Mouse (Mus musculus): ENCODE data around the gene Cdadc1. TPM values are rescaled to one million over a fixed set of nuclear protein-coding genes. Genes with fewer than 3 reads are reported as not detected.
A peak's percentile ranks its signal among the peaks of the same experiment; 100 is the strongest.
"Not testable (repeated sequence)": the region's sequence is repeated elsewhere in the genome, so short reads cannot be mapped to it uniquely, and the experiment has no call there.

Cdadc1 gene
- polyA plus RNA-seq, 1 experiment from 2014 or later = 38.8 TPM

DNA sequence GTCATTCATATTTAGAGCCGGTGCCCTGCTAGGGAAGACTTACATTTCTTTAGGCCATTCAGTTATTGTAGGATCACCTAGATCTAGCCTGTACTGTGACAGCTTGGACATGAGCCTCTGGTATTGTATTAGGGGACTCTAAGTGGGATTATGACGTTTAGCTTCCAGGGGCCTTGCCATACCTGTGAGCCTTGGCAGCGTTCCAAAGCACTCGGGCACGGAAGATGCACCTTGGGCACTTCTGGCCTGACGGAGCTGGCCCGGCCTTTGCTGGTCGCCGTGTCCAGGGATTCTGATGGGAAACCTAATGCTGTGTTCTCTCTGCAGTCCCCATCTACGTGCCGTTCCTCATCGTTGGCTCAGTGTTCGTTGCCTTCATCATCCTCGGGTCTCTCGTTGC lies 31.5 kb upstream of the Cdadc1 start:
- H3K4me2 ChIP-seq (replicated peaks) = peak overlapping the region; percentile 86
- no peak for ATAC-seq (replicated peaks)
- WGBS = 67% methylated on average over 15 of the region's 15 CpGs
- no peak overlapping the region for H3K27ac ChIP-seq (replicated peaks)
- 0 out of 2 replicates have a peak, but pooled peaks cover 3% of the 10 kb centered on the region for H3K36me3 ChIP-seq
- H3K4me3 ChIP-seq = peak overlapping the region; percentile 5; the same call in 1 of the 2 replicates
- H3K9me3 ChIP-seq = no peaks in the 10 kb centered on the region
- peaks cover 44% of the 10 kb centered on the region for H3K4me1 ChIP-seq
- H3K9ac ChIP-seq (replicated peaks) = no peak overlapping the region
- H3K27me3 ChIP-seq = no peaks in the 10 kb centered on the region

DNA sequence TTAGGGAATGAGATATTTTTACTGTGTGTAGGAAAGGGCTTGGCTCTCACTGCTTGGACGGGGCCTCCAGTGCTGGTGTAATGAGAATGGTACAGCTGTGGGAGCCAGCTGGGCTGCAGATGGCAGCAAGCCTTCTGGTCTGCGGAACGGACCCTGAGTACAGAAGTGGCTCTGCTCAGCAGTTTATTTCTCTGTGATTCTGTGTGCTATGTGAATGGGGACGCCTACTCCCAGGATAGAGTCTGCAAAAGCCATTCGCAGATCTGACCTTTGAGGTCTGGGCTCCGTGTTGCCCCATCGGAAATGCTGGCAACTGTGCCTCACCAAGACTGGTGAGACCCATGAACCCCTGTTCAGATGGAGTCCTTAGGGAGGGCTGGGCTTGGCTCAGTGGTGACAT lies 30.1 kb upstream of the Cdadc1 start:
- Histone ChIP-seq H3K27ac (replicated peaks) (peak overlapping the region; percentile 84), H3K36me3 (0 out of 2 replicates have a peak, but pooled peaks cover 3% of the 10 kb centered on the region), H3K4me2 (replicated peaks) (peak overlapping the region; percentile 86), H3K9ac (replicated peaks) (peak overlapping the region; percentile 27), H3K9me3 (no peaks in the 10 kb centered on the region), H3K4me3 (peak overlapping the region; percentile 62), H3K4me1 (peaks cover 44% of the 10 kb centered on the region), H3K27me3 (peaks cover 2% of the 10 kb centered on the region)
- 4% methylated on average over 7 of the region's 7 CpGs for WGBS
- peak; percentile 58 for ATAC-seq (replicated peaks)

DNA sequence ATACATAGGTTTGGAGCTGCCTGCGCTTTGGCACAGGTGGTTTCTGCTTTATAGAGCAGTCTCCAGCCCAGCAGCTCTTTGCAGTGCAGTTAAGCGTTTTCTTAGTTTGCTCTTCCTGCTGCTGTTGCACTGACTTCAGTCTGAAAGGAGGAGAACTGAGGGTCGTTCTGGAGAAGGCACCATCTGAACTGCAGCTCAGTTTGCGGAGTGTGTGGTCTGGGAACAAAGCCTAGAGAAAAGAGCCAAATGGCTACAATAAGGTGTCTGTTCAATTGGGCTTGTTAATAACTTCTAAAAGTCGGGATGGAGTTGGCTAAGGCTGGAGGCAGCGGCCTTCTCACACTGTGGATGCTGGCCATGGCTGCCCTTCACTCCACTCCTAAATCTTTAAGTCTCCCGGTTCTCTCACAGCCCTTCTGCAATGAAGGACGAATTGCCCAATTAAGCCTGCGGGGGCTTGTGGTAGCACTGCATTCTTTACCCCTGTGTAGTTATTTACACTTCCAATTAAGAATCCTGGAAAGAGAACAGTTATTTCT lies 29.5 kb upstream of the Cdadc1 start:
- Histone ChIP-seq H3K27me3 (peaks cover 3% of the 10 kb centered on the region), H3K27ac (replicated peaks) (peak overlapping the region; percentile 84), H3K4me3 (peak overlapping the region; percentile 62), H3K36me3 (0 out of 2 replicates have a peak, but pooled peaks cover 3% of the 10 kb centered on the region), H3K4me1 (peaks cover 44% of the 10 kb centered on the region), H3K9me3 (no peaks in the 10 kb centered on the region), H3K9ac (replicated peaks) (peak overlapping the region; percentile 27), H3K4me2 (replicated peaks) (peak overlapping the region; percentile 86)
- peak; percentile 29 for ATAC-seq (replicated peaks)
- 3% methylated on average over 9 of the region's 9 CpGs for WGBS

DNA sequence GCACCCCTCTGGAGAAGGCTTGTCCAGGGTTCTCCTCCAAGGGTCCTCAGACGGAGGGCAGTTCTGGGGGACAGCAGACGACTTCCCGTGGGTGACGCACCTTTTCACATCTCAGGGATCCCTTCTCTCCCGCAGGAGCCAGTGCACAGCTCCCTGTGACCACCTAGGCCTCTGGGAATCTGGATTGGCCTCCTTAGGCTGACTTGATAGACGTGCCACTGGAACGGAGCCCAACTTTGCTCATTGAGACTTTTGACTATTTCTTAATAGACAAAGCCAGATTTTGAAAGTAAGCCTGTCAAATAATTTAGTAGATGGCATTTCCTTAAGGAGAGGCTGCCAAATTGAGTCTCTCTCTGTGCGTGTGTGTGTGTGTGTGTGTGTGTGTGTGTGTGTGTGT lies 29.0 kb upstream of the Cdadc1 start:
- ATAC-seq (replicated peaks) = 0 out of 2 replicates have a peak, but pooled peaks have one; percentile 20
- Histone ChIP-seq H3K27ac (replicated peaks) (peak overlapping the region; percentile 84), H3K27me3 (peaks cover 6% of the 10 kb centered on the region)

DNA sequence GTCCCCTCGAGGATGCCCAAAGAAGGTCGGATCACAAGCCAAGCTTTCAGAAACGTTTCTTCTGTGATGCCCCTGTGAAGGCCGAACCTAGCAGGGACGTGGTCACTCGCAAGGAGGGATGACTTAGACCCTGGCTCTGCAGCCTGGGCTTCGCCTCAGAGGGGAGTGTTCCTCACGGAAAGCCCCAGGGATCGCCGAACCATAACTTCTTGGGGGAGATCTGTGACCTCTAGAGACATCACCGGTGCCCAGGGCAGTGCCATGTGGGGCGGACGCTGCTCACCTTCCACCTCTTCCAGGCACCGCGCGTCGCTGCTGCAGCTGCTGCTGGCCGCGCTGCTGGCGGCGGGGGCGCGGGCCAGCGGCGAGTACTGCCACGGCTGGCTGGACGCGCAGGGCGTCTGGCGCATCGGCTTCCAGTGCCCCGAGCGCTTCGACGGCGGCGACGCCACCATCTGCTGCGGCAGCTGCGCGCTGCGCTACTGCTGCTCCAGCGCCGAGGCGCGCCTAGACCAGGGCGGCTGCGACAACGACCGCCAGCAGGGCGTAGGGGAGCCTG lies 28.1 kb upstream of the Cdadc1 start:
- Histone ChIP-seq H3K9me3 (no peaks in the 10 kb centered on the region), H3K9ac (replicated peaks) (peak overlapping the region; percentile 65), H3K27ac (replicated peaks) (peak overlapping the region; percentile 84), H3K27me3 (peaks cover 6% of the 10 kb centered on the region), H3K36me3 (0 out of 2 replicates have a peak, but pooled peaks cover 1% of the 10 kb centered on the region), H3K4me1 (peaks cover 44% of the 10 kb centered on the region), H3K4me2 (replicated peaks) (peak overlapping the region; percentile 86), H3K4me3 (peak overlapping the region; percentile 62)
- under 1% methylated on average over 51 of the region's 51 CpGs for WGBS
- ATAC-seq (replicated peaks) = peak; percentile 61

More for the DNA sequence above, 29.0 kb upstream of the Cdadc1 start:
- Histone ChIP-seq H3K36me3 (0 out of 2 replicates have a peak, but pooled peaks cover 3% of the 10 kb centered on the region), H3K4me1 (peaks cover 44% of the 10 kb centered on the region), H3K4me2 (replicated peaks) (peak overlapping the region; percentile 86), H3K9ac (replicated peaks) (peak overlapping the region; percentile 65), H3K9me3 (no peaks in the 10 kb centered on the region), H3K4me3 (peak overlapping the region; percentile 62)
- WGBS = 6% methylated on average over 8 of the region's 8 CpGs

DNA sequence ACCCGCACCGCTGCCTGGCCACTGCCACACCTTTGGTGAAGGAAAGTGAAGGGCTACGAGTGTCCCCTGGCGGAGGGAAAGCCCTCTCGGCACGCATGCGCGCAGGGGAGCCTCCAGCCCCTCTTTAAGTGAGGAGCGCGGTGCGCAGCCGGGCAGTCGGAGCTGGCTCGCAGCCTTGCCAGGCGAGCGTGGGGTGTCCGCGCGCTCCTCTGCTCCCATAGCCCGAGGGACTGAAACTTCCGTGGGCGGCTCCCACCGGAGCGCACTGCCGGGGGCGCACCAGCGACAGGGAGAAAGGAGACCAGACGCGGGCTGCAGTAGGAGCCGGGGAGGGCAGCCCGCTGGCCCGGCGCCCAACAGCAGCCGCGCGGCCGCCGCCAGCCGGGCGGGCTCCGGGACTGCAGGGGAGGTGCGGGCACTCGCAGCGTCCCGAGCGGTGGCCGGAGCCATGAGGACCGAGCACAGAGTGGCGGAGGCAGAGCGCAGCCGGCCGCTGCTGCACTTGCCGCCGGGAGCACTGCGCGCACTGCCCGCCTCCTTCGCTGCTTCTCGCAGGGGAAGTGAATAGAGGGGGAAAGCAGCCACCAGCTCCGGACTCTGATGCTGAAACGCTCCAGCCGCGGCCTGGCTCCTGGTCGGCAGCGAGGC lies 27.5 kb upstream of the Cdadc1 start, which contains the start of gene Shisa2:
Shisa2 (plus strand) TSS at position 151 of the 648 bp plus-strand sequence.
- Histone ChIP-seq H3K27me3 (peaks cover 6% of the 10 kb centered on the region), H3K27ac (replicated peaks) (peak within 1 kb of the TSS; percentile 84), H3K4me2 (replicated peaks) (peak within 1 kb of the TSS; percentile 86), H3K9me3 (no peaks in the 10 kb centered on the region), H3K36me3 (no peaks in the 10 kb centered on the region), H3K9ac (replicated peaks) (peak within 1 kb of the TSS; percentile 65), H3K4me1 (peaks cover 44% of the 10 kb centered on the region), H3K4me3 (peak within 1 kb of the TSS; percentile 62)
- ATAC-seq (replicated peaks) = peak; percentile 85
- under 1% methylated on average over 60 of the region's 65 CpGs for WGBS

DNA sequence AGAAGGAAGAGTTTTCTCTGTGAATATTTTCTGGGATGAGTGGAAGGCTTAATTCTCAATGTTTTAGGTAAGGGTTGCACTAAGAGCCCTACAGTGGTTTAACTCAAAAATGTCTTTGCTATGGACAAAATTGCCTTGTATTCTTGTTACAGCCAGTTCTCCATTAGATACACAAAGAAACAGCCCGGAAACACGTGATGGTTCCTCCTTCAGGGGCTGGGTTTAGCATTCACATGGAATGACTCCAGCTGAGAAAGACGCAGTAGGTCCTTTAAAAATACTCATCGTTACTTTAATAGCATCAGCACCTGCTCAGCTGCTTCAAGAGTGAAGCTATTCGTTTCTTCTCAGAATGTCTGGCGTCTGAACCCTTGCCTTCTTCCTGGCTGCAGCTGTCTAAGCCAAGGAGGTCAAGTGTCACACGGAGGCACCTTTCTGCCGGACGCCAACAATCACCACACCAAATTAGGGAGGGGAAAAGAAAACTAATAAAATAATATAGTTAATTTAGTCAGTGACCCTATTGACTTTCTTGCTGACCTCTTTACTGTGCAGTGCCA lies 26.6 kb upstream of the Cdadc1 start:
- Histone ChIP-seq H3K9me3 (no peaks in the 10 kb centered on the region), H3K4me2 (replicated peaks) (peak overlapping the region; percentile 86; the same call in 1 of the 2 replicates), H3K9ac (replicated peaks) (no peak overlapping the region), H3K27me3 (peaks cover 6% of the 10 kb centered on the region), H3K4me3 (peak overlapping the region; percentile 62; the same call in 1 of the 2 replicates), H3K36me3 (no peaks in the 10 kb centered on the region), H3K27ac (replicated peaks) (no peak overlapping the region), H3K4me1 (peaks cover 44% of the 10 kb centered on the region)
- no peak for ATAC-seq (replicated peaks)
- 21% methylated on average over 9 of the region's 9 CpGs for WGBS

DNA sequence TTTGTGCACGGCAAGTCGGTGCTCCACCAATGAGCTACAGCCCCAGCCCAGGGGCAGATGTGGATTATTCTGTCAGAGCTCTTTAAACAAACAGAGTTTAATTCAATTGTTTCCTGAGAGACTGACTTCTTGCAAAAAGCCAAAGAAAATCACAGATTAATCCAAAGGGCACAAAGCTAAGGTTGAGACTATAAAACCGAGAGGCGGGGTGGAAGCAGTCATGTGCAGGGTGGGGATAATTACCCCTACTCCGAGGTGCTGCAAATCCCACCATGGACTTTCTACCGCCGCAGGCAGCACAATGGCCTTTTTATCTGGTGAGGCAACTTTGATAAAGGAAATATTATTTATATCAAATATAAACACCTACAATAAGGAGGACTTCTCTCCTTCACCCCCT lies 19.0 kb upstream of the Cdadc1 start:
- no peak for ATAC-seq (replicated peaks)
- Histone ChIP-seq H3K4me1 (peaks cover 5% of the 10 kb centered on the region; the same call in 1 of the 2 replicates), H3K36me3 (no peaks in the 10 kb centered on the region), H3K27ac (replicated peaks) (no peak overlapping the region), H3K9me3 (no peaks in the 10 kb centered on the region), H3K4me2 (replicated peaks) (no peak overlapping the region), H3K27me3 (no peaks in the 10 kb centered on the region), H3K9ac (replicated peaks) (no peak overlapping the region), H3K4me3 (no peak overlapping the region)
- 26% methylated on average over 7 of the region's 7 CpGs for WGBS

DNA sequence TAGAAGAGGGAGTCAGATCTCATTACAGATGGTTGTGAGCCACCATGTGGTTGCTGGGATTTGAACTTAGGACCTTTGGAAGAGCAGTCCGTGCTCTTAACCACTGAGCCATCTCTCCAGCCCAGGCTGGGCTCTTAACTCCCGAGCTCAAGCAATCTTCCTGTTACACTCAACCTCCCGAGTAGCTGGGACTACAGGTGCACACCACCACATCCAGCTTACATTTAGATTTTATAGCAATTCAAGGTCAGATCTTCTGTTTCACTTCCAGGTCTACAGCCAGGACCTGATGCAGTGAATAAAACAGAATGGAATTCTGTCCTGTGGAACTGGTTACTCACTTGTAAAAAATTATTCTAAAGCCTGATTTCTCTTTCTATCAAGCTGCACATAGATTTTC lies 16.4 kb upstream of the Cdadc1 start:
- WGBS = 78% methylated on average over 3 of the region's 3 CpGs
- H3K27ac ChIP-seq (replicated peaks); ATAC-seq (replicated peaks): not testable (repeated sequence)

DNA sequence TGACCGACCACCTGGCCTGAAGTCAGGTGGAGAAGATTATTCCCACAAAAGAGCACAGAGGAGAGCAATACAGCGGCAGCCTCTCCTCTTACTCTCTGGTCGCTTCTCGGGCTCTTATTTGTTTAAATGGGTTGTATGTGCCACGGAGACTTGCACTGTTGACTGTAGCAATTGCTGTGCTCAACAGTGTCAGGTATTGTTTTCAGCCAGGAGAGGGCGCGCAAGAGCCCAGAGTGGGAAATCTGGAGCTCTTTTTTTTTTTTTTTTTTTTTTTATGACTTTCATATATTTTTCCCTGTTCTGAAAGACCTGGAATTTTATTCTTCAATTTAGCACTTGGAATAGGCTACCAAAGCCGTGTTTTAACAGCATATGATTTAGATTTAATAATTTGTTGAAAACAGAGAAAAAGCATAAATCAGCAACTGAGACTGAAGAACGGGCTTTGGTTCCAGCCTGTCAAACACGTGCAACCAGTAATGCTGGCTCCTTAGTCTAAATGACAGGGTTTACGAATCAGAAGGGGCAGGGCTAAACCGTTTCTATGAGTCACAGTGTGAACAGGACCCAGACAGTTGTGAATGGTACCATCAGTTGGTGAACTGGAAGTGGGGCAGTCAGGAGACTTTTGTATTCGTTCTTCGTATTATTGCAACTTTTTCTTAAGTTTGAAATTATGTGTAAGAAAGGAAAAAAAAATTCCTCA lies 15.3 kb upstream of the Cdadc1 start:
- Histone ChIP-seq H3K4me1 (peaks cover 5% of the 10 kb centered on the region; the same call in 1 of the 2 replicates), H3K36me3 (no peaks in the 10 kb centered on the region), H3K9ac (replicated peaks) (no peak overlapping the region), H3K9me3 (no peaks in the 10 kb centered on the region), H3K4me2 (replicated peaks) (no peak overlapping the region), H3K27ac (replicated peaks) (no peak overlapping the region), H3K27me3 (no peaks in the 10 kb centered on the region), H3K4me3 (no peak overlapping the region)
- 53% methylated on average over 14 of the region's 14 CpGs for WGBS
- ATAC-seq (replicated peaks) = no peak

More for the DNA sequence above, 16.4 kb upstream of the Cdadc1 start:
- not testable (repeated sequence) for H3K36me3 ChIP-seq; H3K4me3 ChIP-seq; H3K9me3 ChIP-seq; H3K4me2 ChIP-seq (replicated peaks); H3K27me3 ChIP-seq; H3K9ac ChIP-seq (replicated peaks); H3K4me1 ChIP-seq

DNA sequence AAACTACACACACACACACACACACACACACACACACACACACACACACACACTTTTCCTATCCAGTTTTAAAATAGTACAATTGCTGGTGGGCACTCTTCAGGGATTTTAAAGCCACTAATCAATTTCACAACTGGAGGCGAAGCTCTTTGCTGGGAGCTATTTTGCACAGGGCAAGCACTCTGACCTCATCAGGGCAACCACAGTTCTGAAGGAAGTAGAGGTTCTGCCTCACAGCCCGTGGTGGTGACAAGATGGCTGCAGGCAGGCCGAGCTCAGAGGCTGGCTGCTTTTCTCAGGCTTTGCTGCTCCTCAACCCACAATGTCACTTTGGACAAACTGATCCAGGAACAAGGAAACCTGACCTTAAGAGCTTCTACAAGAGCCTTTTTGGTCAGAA lies 9.3 kb upstream of the Cdadc1 start:
- H3K9ac ChIP-seq (replicated peaks) = no peak overlapping the region
- no peak overlapping the region for H3K27ac ChIP-seq (replicated peaks)
- ATAC-seq (replicated peaks) = no peak
- H3K4me3 ChIP-seq = no peak overlapping the region
- 63% methylated on average over 3 of the region's 3 CpGs for WGBS
- H3K9me3 ChIP-seq = no peaks in the 10 kb centered on the region
- peaks cover 7% of the 10 kb centered on the region; the same call in 1 of the 2 replicates for H3K27me3 ChIP-seq
- H3K36me3 ChIP-seq = no peaks in the 10 kb centered on the region
- H3K4me1 ChIP-seq = no peaks in the 10 kb centered on the region
- no peak overlapping the region for H3K4me2 ChIP-seq (replicated peaks)
